Mouse (Mus musculus) subcutaneous adipose tissue, adult 2 months (tissue): ENCODE measurements around the gene Gm12216. TPM values are rescaled to one million over a fixed set of nuclear protein-coding genes. Genes with fewer than 3 reads are reported as not detected.

Experiments
- polyA plus RNA-seq: library from polyadenylated mRNA; depleted of rRNA; stranded (reverse); fragments of >200 nt; gene quantifications from 2 replicates; pipeline ENCODE4 v1.2.3, GENCODE M21; 2012; ENCODE audit warnings: low replicate concordance; rRNA removed

Gm12216 gene
- polyA plus RNA-seq = 10.8 and 17.1 TPM in 2 replicates

GRCm38 (mm10) chr11:53858761-53859580 is at the start of gene Gm12216:
Gene Gm12216, minus strand, starts transcription at chr11:53859256.

DNA sequence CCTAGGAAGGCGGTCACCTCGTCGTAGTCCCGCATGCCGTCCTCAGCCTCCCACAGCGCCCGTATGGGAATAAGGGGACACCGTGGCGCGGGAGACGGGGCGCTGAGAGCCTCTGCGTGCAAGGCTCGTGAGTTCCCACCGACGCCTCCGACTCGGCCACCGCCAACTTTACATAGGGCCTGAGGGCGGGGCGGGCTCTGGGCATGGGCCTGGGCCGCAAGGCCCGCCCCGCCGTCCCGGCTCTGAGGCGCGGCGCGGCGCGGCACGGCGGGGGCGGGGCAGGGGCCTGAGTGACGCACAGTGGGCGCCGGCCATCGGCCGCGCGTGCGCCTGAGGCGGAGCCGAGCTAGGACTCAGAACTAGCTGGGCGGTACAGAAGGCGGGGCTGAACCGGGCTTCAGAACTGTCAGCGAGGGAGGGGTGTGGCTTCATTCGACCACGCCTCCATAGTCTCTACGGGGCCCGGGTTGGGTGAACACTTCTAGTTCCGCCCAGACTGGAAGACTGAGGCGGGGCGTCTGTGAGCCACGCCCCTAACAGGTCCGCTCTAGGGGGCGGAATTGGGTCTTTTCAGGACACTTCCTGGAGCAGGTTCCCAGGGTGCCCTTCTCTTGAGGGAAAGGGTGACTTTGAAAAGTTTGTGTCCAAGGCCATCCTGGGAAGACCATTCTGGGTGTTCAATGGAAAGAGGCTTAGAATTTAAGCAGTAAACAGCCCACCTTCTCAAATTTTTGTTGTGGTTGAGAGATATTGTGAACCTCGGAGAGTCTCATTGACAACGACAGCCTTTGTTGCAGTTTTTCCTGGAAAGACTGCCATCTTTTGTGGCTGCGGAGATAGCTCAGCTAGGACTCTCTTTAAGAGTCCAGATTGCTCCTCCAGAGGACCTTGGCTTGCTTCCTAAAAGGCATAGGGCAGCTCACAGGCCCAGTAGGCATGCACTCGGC is 32.7 kb upstream of the Gm12216 start, which contains the start of gene Slc22a5:
Gene Slc22a5, minus strand, starts transcription at position 156 of the 947 bp plus-strand sequence.

GRCm38 (mm10) chr11:53773087-53773486 is 86.0 kb downstream of the Gm12216 start, which contains the start of gene Gm17334:
Gene Gm17334, minus strand, starts transcription at chr11:53773187.

DNA sequence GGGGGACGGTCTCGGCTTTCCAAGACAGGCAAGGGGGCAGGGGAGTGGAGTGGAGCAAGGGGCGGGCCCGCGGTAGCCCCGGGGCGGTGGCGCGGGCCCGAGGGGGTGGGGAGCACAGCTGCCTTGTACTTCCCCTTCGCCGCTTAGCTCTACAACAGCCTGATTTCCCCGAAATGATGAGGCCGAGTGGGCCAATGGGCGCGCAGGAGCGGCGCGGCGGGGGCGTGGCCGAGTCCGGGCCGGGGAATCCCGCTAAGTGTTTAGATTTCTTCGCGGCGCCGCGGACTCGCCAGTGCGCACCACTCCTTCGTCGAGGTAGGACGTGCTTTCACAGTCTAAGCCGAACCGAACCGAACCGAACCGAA is 89.3 kb downstream of the Gm12216 start, which contains the start of gene Irf1:
Gene Irf1, plus strand, starts transcription at position 255 of the 365 bp plus-strand sequence.

Other genes starting within 250 kb of the Gm12216 start
- 0.33 and 0.75 TPM in 2 replicates for gene Il4, start 240.6 kb downstream of the Gm12216 start, polyA plus RNA-seq
- 0.69 TPM in 1 of 2 replicates, not detected in the other for gene Il13, start 224.6 kb downstream of the Gm12216 start, polyA plus RNA-seq
- gene Rad50, start 151.9 kb downstream of the Gm12216 start, polyA plus RNA-seq = 8.4 and 11.4 TPM in 2 replicates
- 0.11 TPM in 1 of 2 replicates, not detected in the other for gene Il5, start 138.5 kb downstream of the Gm12216 start, polyA plus RNA-seq
- 68.7 and 81.7 TPM in 2 replicates for gene Irf1, start 89.2 kb downstream of the Gm12216 start, polyA plus RNA-seq
- gene Gm17334, start 86.1 kb downstream of the Gm12216 start, polyA plus RNA-seq = 1.8 and 2.2 TPM in 2 replicates
- gene Slc22a5, start 32.4 kb upstream of the Gm12216 start, polyA plus RNA-seq = 26.6 and 26.9 TPM in 2 replicates
- 3.2 and 9.1 TPM in 2 replicates for gene Slc22a21, start 121.1 kb upstream of the Gm12216 start, polyA plus RNA-seq
- gene Slc22a4, start 168.8 kb upstream of the Gm12216 start, polyA plus RNA-seq = 15.4 and 46.3 TPM in 2 replicates
- gene Pdlim4, start 209.8 kb upstream of the Gm12216 start, polyA plus RNA-seq = 52.5 and 268 TPM in 2 replicates
- 26.3 and 47.4 TPM in 2 replicates for gene P4ha2, start 240.8 kb upstream of the Gm12216 start, polyA plus RNA-seq